Mouse (Mus musculus) MEL (cell line): Measurements from ENCODE around the gene Elob.

Source experiments
- CHD2 ChIP-seq: IDR thresholded peaks from 2 replicates; pipeline ENCODE4 v1.6.1; 2011; ENCODE audit warnings: low read length, improper control_type of control experiment
- CTCF ChIP-seq, 3 experiments: IDR thresholded peaks in 2 of 3; conservative IDR thresholded peaks in 1 of 3; 2 replicates each; pipeline ENCODE4 v1.5.1; 2011 to 2012; ENCODE audit warnings: low read length in 3 of 3, low read depth in 2 of 3, mild to moderate bottlenecking in 2 of 3, improper control_type of control experiment in 1 of 3, inconsistent platforms in 1 of 3, mixed read lengths in 1 of 3, moderate library complexity in 1 of 3; ENCODE audit not compliant: control insufficient read depth in 1 of 3, insufficient read depth in 1 of 3, poor library complexity in 1 of 3, severe bottlenecking in 1 of 3
- E2F4 ChIP-seq: IDR thresholded peaks from 2 replicates; pipeline ENCODE4 v1.6.1; 2011; ENCODE audit warnings: low read depth, low read length, improper control_type of control experiment, borderline replicate concordance
- POLR2A ChIP-seq, 2 experiments: IDR thresholded peaks; 2 replicates each; pipeline ENCODE4 v1.6.1; 2011 to 2012; ENCODE audit warnings: low read length in 2 of 2, mild to moderate bottlenecking in 2 of 2, control low read depth in 1 of 2, improper control_type of control experiment in 1 of 2, low read depth in 1 of 2, moderate library complexity in 1 of 2; ENCODE audit not compliant: control insufficient read depth in 1 of 2, insufficient read depth in 1 of 2, poor library complexity in 1 of 2
- POLR2AphosphoS5 ChIP-seq: IDR thresholded peaks from 2 replicates; pipeline ENCODE4 v1.6.1; 2012; ENCODE audit warnings: low read depth, borderline replicate concordance, mild to moderate bottlenecking, inconsistent platforms, low read length, moderate library complexity, mixed read lengths
- RAD21 ChIP-seq: IDR thresholded peaks from 2 replicates; pipeline ENCODE4 v1.6.1; 2011; ENCODE audit warnings: mild to moderate bottlenecking, low read depth, low read length, improper control_type of control experiment

DNA sequence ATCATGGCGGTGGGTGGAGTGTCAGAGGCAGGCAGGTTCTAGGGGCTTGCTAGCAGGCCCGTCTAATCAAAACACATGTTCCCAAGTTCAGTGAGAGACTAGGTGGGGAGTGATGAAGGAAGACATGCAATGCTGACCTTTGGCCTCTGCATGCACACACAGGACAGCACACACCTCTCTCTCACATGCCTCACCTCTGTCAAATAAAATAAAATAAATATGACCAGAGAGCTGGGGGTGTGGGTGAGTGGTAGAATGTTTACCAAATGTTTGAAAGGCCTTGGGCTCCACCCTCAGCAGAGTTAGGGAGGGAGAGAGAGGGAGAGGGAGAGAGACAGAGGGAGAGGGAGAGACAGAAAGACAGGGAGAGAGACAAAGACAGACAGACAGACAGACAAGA, 29.0 kb upstream of the Elob start:
- TF ChIP-seq E2F4: no peak
- TF ChIP-seq RAD21: no peak
- no peak for TF ChIP-seq POLR2A (IDR thresholded peaks at IDR 0.05; ENCODE audit: control insufficient read depth in 1 of 2, insufficient read depth in 1 of 2, low read depth in 1 of 2, low read length in 2 of 2, poor library complexity in 1 of 2)
- no peak for TF ChIP-seq CTCF (IDR thresholded peaks at IDR 0.05 in 2 of 3, conservative IDR thresholded peaks at IDR 0.05 in 1 of 3; ENCODE audit: control insufficient read depth in 1 of 3, insufficient read depth in 1 of 3, low read depth in 2 of 3, low read length in 3 of 3, poor library complexity in 1 of 3, severe bottlenecking in 1 of 3)
- no peak for TF ChIP-seq CHD2
- no peak for TF ChIP-seq POLR2AphosphoS5
